Mouse (Mus musculus) 3134 (cell line): ENCODE measurements around the gene Fto.

Source experiments
- DNase-seq: peaks from one replicate; pipeline ENCODE4 v3.0.0-alpha.2; 2011; ENCODE audit warnings: low spot score; ENCODE audit not compliant: insufficient read length; ENCODE audit errors: extremely low read depth

Fto gene

DNA sequence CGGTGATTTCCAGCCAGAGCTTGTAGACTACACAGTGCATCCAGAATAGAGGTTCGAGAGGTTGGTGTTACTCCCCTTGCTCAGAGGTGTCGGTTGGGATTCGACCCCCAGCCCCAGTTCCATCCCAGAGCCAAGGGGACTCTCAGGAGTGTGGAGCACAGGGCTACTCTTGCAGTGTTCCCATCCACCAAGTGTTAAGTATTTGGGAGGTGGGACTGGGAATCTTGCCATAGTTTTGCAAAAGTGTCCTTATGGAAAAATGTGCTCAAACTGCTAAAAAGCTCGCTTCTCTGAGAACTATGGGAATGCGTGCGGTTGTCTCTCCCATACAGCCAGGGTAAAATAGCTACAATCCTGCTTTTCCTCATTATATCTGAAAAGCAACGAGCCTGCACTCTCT, 180.0 kb downstream of the Fto start:
- no peak for DNase-seq

- no peak for DNase-seq
Measured at GRCm38 (mm10) chr8:91494501-91495259, 181.4 kb downstream of the Fto start.

DNA sequence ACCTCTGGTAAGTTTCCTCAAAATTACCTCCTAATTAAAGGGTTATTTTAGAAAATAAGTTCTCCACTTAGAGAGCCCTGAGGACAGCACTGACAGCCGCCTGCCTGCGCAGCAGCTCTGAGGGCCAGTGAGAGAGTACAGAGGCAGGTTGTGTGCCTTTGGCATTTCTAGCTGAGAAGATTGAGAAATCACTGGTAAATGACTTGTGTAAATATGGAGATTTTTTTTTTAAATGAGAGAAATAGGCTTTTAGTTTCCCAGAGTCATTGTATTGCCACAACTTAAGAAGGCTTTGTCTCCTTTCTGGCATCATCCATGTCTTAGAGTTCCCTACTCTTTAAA, 181.9 kb downstream of the Fto start:
- DNase-seq = no peak

GRCm38 (mm10) chr8:91496000-91496399, 182.7 kb downstream of the Fto start:
- no peak for DNase-seq

DNA sequence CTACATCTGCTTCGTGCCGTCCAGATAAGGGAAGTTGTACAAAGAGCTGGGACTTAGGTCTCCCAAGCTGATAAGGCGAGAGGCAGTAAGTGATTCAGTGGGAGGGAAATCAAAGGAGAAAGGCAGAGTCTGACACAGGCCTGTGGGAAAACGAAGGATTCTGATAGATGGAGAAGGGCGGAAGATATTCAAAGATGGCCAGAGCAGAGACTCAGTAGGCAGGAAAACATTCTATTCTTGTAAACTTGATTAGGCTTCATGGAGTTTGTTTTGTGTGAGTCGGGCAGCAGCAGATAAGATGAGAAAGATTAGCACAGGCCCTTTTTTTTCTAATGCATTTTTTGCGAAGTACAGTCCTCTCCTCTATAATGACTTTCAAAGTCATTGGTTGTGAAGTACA, 183.6 kb downstream of the Fto start:
- DNase-seq = no peak

- no peak for DNase-seq
Measured at GRCm38 (mm10) chr8:91498611-91499010, 185.3 kb downstream of the Fto start.

GRCm38 (mm10) chr8:91499303-91499702, 186.0 kb downstream of the Fto start:
- DNase-seq = no peak

GRCm38 (mm10) chr8:91501960-91502600, 188.8 kb downstream of the Fto start:
- no peak for DNase-seq

- DNase-seq = no peak
Measured at GRCm38 (mm10) chr8:91502791-91503190, 189.5 kb downstream of the Fto start.

GRCm38 (mm10) chr8:91504360-91504759, 191.0 kb downstream of the Fto start:
- DNase-seq = no peak

GRCm38 (mm10) chr8:91504891-91505290, 191.6 kb downstream of the Fto start:
- no peak for DNase-seq

GRCm38 (mm10) chr8:91505411-91505954, 192.2 kb downstream of the Fto start:
- no peak for DNase-seq

- DNase-seq = no peak
Measured at GRCm38 (mm10) chr8:91505997-91506672, 192.8 kb downstream of the Fto start.

DNA sequence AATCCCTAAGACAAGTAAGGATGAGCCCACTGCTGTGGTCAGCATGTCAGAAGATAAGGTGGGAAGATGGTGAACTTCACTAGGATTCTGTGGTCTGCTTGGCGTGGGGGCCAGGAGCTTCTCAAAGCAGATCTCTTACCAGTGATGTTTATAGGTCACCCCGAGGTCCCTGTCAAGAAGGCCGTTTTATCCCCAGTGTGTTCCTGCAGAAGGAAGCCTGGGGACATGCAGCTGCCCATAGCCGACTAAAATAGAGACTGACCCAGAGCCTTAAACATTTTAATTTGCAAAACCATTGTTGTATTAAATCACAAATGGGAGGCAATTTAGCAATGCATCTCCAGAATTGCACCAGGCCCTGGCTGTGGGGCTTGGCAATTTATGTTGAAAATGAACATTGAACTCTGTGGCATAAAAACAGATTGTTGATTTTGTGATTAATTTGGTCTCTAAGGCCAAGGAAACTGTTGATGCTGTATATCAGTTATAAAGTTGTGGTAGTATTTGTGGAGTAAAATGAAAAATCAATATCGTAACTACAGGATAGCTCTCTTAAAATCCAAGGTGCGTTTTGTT, 193.4 kb downstream of the Fto start:
- DNase-seq = no peak

DNA sequence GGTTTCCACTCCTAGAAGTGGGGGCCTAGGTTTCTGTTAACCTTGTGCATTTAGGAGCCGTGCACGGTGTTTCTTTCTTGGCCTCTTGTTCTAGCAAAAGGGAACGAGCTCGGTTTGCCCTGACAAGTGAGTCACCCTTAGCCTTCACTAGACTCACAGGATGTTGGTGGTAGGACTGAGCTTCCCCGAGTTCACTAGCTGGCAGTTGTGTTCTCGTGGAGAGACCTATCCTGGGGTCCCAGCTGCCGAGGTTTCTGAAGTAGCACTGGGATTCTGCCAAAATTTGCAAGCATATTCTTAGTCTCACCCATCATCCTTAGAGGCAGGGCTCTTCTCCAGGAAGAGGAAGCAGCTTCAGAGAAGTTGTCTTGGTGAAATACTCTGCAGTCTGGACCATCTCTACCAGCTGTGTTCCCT, 194.4 kb downstream of the Fto start:
- DNase-seq = no peak

DNA sequence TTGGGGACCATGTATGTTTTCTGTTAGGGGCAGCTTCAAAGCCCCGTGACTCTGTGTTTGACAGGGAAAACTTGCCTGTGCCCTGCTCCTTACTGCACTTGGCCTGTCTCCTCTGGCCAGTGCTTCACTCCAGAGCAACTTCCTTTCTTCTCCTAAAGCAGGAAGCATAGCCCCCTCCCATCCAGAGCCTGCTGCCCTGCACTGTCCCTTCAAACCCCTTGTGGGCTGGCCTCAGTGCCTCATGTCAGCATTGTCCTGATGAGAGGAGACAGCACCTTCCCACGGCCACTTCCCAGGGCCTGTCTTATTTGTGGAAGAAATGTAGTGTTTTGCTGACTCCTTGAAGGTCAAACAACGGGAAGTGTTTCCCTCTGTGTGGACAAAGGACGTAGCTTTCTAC, 195.0 kb downstream of the Fto start:
- DNase-seq = no peak

DNA sequence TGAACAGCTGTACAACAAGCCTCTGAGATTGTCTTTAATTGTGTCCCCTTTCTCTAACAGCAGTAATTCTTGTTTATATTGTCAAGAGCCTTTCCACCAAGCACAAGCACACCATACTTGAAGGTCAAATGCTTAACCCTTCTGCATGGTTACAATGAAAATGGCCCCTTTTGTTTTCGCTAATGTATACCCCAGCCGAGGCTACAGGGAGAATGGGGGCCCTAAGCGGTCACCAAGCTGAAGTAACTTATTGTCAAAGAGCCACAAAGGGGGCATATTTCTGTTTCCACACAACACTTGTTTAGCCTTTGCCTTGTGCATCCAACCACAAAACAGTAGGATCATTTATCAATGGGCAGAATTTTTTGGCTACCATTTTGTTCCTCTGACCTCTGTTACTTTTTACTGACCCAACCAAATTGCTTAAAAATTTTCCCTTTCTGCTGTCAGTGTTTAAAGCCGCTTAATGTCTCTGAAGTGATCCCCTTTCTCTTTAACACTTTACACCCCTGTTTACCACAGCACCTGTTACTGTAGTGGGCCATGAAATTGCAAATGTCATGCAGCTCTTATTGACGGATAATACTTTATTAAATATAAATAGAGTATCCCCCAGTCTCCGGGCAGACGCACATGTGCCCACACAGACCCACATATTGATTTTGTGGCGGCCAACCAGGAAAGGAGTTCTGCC, 196.0 kb downstream of the Fto start:
- DNase-seq = no peak

DNA sequence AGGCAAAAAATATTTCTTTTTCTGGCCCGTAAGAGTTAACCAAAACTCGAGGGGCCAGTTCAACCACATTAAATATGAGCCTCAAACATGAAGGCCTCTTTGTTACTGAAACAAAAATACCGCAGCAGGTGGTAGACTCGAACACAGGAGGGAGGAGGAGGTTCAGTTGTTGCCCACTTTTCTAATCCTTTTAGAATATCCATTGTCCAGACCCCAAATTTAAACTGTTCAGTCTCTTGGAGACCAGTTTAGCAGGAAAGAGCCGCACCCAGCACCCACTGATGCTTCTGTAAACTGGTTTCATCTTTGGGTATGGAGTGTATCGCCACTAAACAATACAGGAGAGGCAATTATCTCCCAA, 196.6 kb downstream of the Fto start:
- no peak for DNase-seq

GRCm38 (mm10) chr8:91510716-91511115, 197.4 kb downstream of the Fto start:
- no peak for DNase-seq

GRCm38 (mm10) chr8:91511943-91512342, 198.6 kb downstream of the Fto start:
- DNase-seq = no peak
